Mouse (Mus musculus) heart, adult 11 months (tissue): ENCODE measurements around the gene Kcnh6.
A peak's percentile ranks its signal among the peaks of the same experiment; 100 is the strongest.

ENCODE experiments used
- DNase-seq: peaks from one replicate; pipeline ENCODE4 v3.0.0; 2022

The Kcnh6 gene

GRCm38 (mm10) chr11:106016440-106016839 lies 8.5 kb downstream of the Kcnh6 start:
- no peak for DNase-seq

GRCm38 (mm10) chr11:106020051-106020763 lies 12.3 kb downstream of the Kcnh6 start:
- DNase-seq, result no peak

- peak; percentile 73 for DNase-seq
Measured at GRCm38 (mm10) chr11:106025774-106026173, 17.9 kb downstream of the Kcnh6 start.

GRCm38 (mm10) chr11:106026465-106027151 lies 18.7 kb downstream of the Kcnh6 start:
- DNase-seq, result peak; percentile 91

- peak; percentile 89 for DNase-seq
Measured at GRCm38 (mm10) chr11:106027607-106028006, 19.7 kb downstream of the Kcnh6 start.

GRCm38 (mm10) chr11:106032074-106032473 lies 24.1 kb downstream of the Kcnh6 start:
- peak; percentile 92 for DNase-seq

- DNase-seq, result peak; percentile 96
Measured at GRCm38 (mm10) chr11:106033491-106033919, 25.6 kb downstream of the Kcnh6 start.

GRCm38 (mm10) chr11:106034986-106035385 lies 27.1 kb downstream of the Kcnh6 start:
- no peak for DNase-seq

GRCm38 (mm10) chr11:106036548-106037417 lies 28.9 kb downstream of the Kcnh6 start, which contains the start of gene Dcaf7:
Gene Dcaf7 (plus strand): TSS chr11:106036872.
- DNase-seq, result peak; percentile 100

GRCm38 (mm10) chr11:106037418-106037751 lies 29.5 kb downstream of the Kcnh6 start:
- no peak for DNase-seq

- DNase-seq, result no peak
Measured at GRCm38 (mm10) chr11:106044349-106044748, 36.4 kb downstream of the Kcnh6 start.

- DNase-seq, result no peak
Measured at GRCm38 (mm10) chr11:106045256-106045655, 37.3 kb downstream of the Kcnh6 start.

- DNase-seq, result no peak
Measured at GRCm38 (mm10) chr11:106045780-106046179, 37.9 kb downstream of the Kcnh6 start.

GRCm38 (mm10) chr11:106046584-106046983 lies 38.7 kb downstream of the Kcnh6 start:
- no peak for DNase-seq

GRCm38 (mm10) chr11:106053921-106054320 lies 46.0 kb downstream of the Kcnh6 start:
- DNase-seq, result no peak

GRCm38 (mm10) chr11:106054600-106054999 lies 46.7 kb downstream of the Kcnh6 start:
- DNase-seq, result no peak

- no peak for DNase-seq
Measured at GRCm38 (mm10) chr11:106055341-106055740, 47.4 kb downstream of the Kcnh6 start.

GRCm38 (mm10) chr11:106056819-106057491 lies 49.0 kb downstream of the Kcnh6 start:
- no peak for DNase-seq

GRCm38 (mm10) chr11:106058020-106058419 lies 50.1 kb downstream of the Kcnh6 start:
- DNase-seq, result no peak

- no peak for DNase-seq
Measured at GRCm38 (mm10) chr11:106060549-106060948, 52.6 kb downstream of the Kcnh6 start.

- no peak for DNase-seq
Measured at GRCm38 (mm10) chr11:106061311-106061710, 53.4 kb downstream of the Kcnh6 start.

- DNase-seq, result no peak
Measured at GRCm38 (mm10) chr11:106063756-106064155, 55.8 kb downstream of the Kcnh6 start.
